Mouse (Mus musculus) heart, embryonic 14.5 days (tissue): ENCODE measurements around the gene Tbx4. TPM values are rescaled to one million over a fixed set of nuclear protein-coding genes. Genes with fewer than 3 reads are reported as not detected.
A peak's percentile ranks its signal among the peaks of the same experiment; 100 is the strongest.

Experiments used
- ATAC-seq: fragments of 200-750 bp; cut with Nextera tagmentation; 2 replicates; pipeline ENCODE4 v1.8.0; 2017; ENCODE audit warnings: low read depth, moderate TSS enrichment; ENCODE audit not compliant: insufficient number of reproducible peaks, insufficient read depth, low FRiP score
- H3K27ac ChIP-seq, 2 experiments: fragments of 200-500 bp in 1 of 2; fragments of 300-500 bp in 1 of 2; sonication (generic) in 1 of 2; replicated peaks in 1 of 2; 2 replicates each; pipeline ENCODE4 v1.5.1; 2012 to 2014; ENCODE audit warnings: low read depth in 2 of 2, low read length in 2 of 2, control low read depth in 1 of 2, mild to moderate bottlenecking in 1 of 2, mixed read lengths in 1 of 2; ENCODE audit not compliant: control insufficient read depth in 1 of 2, insufficient read depth in 1 of 2
- H3K27me3 ChIP-seq: fragments of 300-500 bp; sonication (generic); 2 replicates; pipeline ENCODE4 v1.6.1; 2014; ENCODE audit warnings: mild to moderate bottlenecking, low read length, control low read depth; ENCODE audit not compliant: control insufficient read depth, insufficient read depth
- H3K36me3 ChIP-seq: fragments of 300-500 bp; sonication (generic); 2 replicates; pipeline ENCODE4 v1.6.1; 2014; ENCODE audit warnings: mild to moderate bottlenecking, control low read depth, low read length, mixed read lengths; ENCODE audit not compliant: control insufficient read depth, insufficient read depth
- H3K4me1 ChIP-seq, 2 experiments: fragments of 200-500 bp in 1 of 2; fragments of 300-500 bp in 1 of 2; sonication (generic) in 1 of 2; 2 replicates each; pipeline ENCODE4 v1.6.1; 2012 to 2014; ENCODE audit warnings: low read length in 2 of 2, control low read depth in 1 of 2, mixed read lengths in 1 of 2; ENCODE audit not compliant: control insufficient read depth in 2 of 2, insufficient read depth in 2 of 2
- H3K4me2 ChIP-seq: fragments of 300-500 bp; sonication (generic); 2 replicates; pipeline ENCODE4 v1.6.1; 2014; ENCODE audit warnings: mild to moderate bottlenecking, low read length
- H3K4me3 ChIP-seq, 2 experiments: fragments of 200-500 bp in 1 of 2; fragments of 300-500 bp in 1 of 2; sonication (generic) in 1 of 2; 2 replicates each; pipeline ENCODE4 v1.5.1; 2012 to 2014; ENCODE audit warnings: low read length in 2 of 2, mild to moderate bottlenecking in 2 of 2, control low read depth in 1 of 2, low read depth in 1 of 2, moderate library complexity in 1 of 2; ENCODE audit not compliant: control insufficient read depth in 1 of 2, insufficient read depth in 1 of 2
- H3K9ac ChIP-seq: fragments of 300-500 bp; sonication (generic); 2 replicates; pipeline ENCODE4 v1.6.1; 2014; ENCODE audit warnings: mild to moderate bottlenecking, low read length
- H3K9me3 ChIP-seq: fragments of 300-500 bp; sonication (generic); 2 replicates; pipeline ENCODE4 v1.6.1; 2016; ENCODE audit warnings: low read length, control low read depth; ENCODE audit not compliant: control insufficient read depth
- WGBS: fragments of 180-500 bp; shearing (Covaris S2); extraction: QIAGEN DNeasy Blood & Tissue Kit; methylation state at CpG from one replicate; pipeline ENCODE4 v1.1.7; 2014; 5-methylcytosine and 5-hydroxymethylcytosine counted together
- polyA plus RNA-seq: library from polyadenylated mRNA; unstranded; fragments of >200 nt; fragmentation: Nextera tagmentation; extraction: Ambion mirVana; gene quantifications from 2 replicates; pipeline ENCODE4 v1.2.1, GENCODE M21; 2014

The Tbx4 gene
- polyA plus RNA-seq, 1 experiment from 2014 or later = 0.23 TPM

DNA sequence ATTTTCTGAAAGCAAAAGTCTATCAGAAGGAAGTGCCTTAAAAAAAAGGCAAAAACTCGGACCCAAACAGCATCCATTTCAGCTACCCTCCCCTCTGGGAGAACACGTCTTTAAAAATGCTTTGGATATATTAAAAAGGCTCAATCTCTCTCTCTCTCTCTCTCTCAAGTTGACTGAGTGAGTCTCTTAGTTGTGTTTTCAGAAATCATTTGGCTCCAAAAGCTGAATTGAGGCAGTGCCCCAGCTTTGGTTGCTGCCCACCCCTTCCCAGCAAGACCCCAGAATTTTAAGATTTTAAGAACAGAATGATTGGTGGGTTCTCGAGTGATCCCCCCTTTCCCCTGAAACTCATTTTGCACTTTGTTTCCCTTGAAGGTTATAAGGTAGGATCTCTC is 7.9 kb downstream of the Tbx4 start:
- ATAC-seq = no peak
- Histone ChIP-seq H3K9ac (no peak overlapping the region), H3K9me3 (no peaks in the 10 kb centered on the region), H3K36me3 (no peaks in the 10 kb centered on the region), H3K4me3 (peak overlapping the region in 1 of 2 experiments; percentile 37; a peak in 1 of 4 replicates), H3K4me2 (no peak overlapping the region), H3K27ac (no peak overlapping the region), H3K27me3 (peaks cover 98% of the 10 kb centered on the region), H3K4me1 (peaks cover 7 to 19% of the 10 kb centered on the region in 2 experiments; a peak in 3 of 4 replicates)
- 5% methylated on average over 3 of the region's 3 CpGs for WGBS

DNA sequence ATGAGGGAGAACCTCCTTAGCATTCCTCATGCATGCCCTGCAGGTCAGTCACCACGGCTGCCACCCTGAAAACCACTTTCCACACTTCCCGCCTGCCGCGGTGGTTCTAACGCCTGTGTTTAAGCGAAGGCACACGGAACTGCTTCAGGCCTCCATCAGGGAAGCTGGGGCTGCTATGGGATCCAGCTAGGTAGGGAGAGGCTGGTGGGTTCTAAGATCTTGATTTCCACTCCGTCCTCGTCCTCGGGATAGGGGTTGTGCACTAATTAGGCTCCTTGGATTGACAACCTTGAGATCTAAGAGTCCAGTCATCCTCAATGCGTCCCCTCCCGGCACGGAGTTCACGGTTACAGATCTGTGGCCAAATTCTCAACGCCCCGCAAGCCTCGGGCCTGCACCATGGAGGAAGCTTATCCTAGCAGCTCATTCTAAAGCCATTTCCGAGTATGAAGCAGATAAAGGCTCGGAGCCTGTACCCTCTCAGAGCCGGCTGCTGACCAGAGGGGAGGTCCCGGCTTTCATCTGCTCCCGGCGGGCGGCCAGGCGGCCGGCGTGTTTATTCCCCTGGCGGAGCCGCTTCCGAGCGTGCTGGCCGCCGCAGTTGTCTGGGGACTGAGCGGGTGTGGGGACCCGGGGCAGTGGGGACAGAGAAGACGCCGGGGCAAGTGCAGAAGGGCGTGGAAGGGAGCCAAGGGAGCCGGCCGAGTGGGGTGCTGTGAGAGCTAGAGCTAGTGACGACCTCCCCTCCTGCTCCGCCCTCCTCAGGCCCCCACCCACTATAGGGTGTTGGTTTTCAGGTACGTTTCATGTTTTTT is 8.7 kb downstream of the Tbx4 start:
- under 1% methylated on average over 43 of the region's 43 CpGs for WGBS
- peak overlapping the region; percentile 71 for H3K4me2 ChIP-seq
- peak overlapping the region; percentile 29 to 37 for H3K4me3 ChIP-seq
- no peaks in the 10 kb centered on the region for H3K36me3 ChIP-seq
- peaks cover 7 to 17% of the 10 kb centered on the region in 2 experiments; a peak in 3 of 4 replicates for H3K4me1 ChIP-seq
- no peak for ATAC-seq
- no peaks in the 10 kb centered on the region for H3K9me3 ChIP-seq
- H3K9ac ChIP-seq = peak overlapping the region; percentile 60
- peaks cover 96% of the 10 kb centered on the region for H3K27me3 ChIP-seq
- H3K27ac ChIP-seq = no peak overlapping the region

DNA sequence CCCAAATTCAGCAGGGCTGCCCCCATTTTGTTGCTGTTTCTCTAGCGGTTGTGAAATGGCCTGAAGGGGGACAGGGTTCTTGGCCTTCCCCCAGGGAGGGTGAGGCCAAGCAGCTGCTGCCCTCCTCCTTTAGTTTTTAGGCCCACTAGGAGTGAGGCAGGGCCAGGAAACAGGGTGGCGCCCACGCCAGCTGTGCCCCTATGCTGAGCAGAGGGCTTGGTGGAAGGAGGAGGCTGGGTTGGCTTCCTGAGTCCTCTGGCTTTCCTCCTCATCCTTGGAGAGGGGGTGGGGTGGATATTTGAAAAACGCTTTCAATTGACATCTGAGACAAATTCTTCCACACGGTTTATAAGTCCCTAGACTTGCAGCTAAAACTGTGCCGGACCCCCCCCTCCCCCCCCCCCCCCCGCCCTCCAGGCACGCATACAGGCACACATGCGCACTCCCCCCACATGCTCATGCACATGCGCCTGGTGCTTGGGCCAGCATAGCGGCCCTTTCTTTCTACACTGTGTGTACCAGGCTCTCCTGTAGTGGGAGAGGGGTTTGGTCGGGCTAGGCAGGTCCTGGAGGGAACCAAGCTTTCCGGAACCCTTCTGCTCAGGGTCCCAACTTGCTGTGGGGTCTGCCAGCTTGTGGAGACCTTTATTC is 10.2 kb downstream of the Tbx4 start:
- Histone ChIP-seq H3K27me3 (peaks cover 96% of the 10 kb centered on the region), H3K4me2 (no peak overlapping the region), H3K9ac (no peak overlapping the region), H3K36me3 (no peaks in the 10 kb centered on the region), H3K9me3 (no peaks in the 10 kb centered on the region), H3K4me1 (peaks cover 7 to 12% of the 10 kb centered on the region in 2 experiments; a peak in 3 of 4 replicates), H3K27ac (no peak overlapping the region), H3K4me3 (no peak overlapping the region)
- 46% methylated on average over 10 of the region's 13 CpGs for WGBS
- no peak for ATAC-seq

GRCm38 (mm10) chr11:85900291-85900690 is 14.1 kb downstream of the Tbx4 start:
- H3K27ac ChIP-seq = no peak overlapping the region
- no peaks in the 10 kb centered on the region for H3K36me3 ChIP-seq
- peaks cover 0 to 2% of the 10 kb centered on the region in 2 experiments; a peak in 3 of 4 replicates for H3K4me1 ChIP-seq
- H3K4me2 ChIP-seq = no peak overlapping the region
- peaks cover 68% of the 10 kb centered on the region for H3K27me3 ChIP-seq
- H3K9me3 ChIP-seq = 0 out of 2 replicates have a peak, but pooled peaks cover 4% of the 10 kb centered on the region
- no peak overlapping the region for H3K9ac ChIP-seq
- H3K4me3 ChIP-seq = no peak overlapping the region
- ATAC-seq = no peak

DNA sequence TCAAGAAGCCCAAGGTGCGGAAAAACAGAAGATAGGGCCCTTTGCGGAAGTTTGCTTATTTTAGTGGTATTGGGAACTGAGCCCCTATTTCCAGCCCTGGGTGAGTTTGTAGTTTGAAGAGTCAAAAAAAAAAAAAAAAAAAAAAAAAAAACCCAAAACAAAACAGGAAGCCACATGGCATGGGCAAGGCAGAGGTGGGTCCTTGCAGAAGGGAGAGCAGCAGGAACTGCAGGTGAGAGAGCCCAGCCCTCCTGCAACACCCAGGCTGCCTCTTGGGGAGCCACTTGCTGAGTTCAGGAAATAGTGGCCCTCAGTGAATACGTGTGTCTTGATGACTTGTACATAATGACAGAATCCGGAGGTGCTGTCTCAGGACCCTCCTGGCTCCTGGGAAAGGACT is 23.3 kb downstream of the Tbx4 start:
- 58% methylated on average over 4 of the region's 4 CpGs for WGBS
- Histone ChIP-seq H3K9me3 (no peaks in the 10 kb centered on the region), H3K4me3 (no peak overlapping the region), H3K9ac (no peak overlapping the region), H3K4me1 (peaks cover 14 to 15% of the 10 kb centered on the region in 2 experiments), H3K27ac (0 out of 4 replicates have a peak overlapping the region, but pooled peaks of 1 of the 2 experiments have one; percentile 33), H3K27me3 (no peaks in the 10 kb centered on the region; the same call in 1 of the 2 replicates), H3K4me2 (peak overlapping the region; percentile 35; the same call in 1 of the 2 replicates), H3K36me3 (no peaks in the 10 kb centered on the region)
- ATAC-seq = no peak

GRCm38 (mm10) chr11:85910133-85910532 is 23.9 kb downstream of the Tbx4 start:
- no peaks in the 10 kb centered on the region; the same call in 1 of the 2 replicates for H3K27me3 ChIP-seq
- H3K9ac ChIP-seq = 0 out of 2 replicates have a peak overlapping the region, but pooled peaks have one; percentile 21
- no peak overlapping the region for H3K4me3 ChIP-seq
- ATAC-seq = peak; percentile 42; the same call in 1 of the 2 replicates
- H3K27ac ChIP-seq = peak overlapping the region; percentile 33 to 53; a peak in 3 of 4 replicates
- no peaks in the 10 kb centered on the region for H3K36me3 ChIP-seq
- WGBS = 10% methylated on average over 10 of the region's 10 CpGs
- H3K4me2 ChIP-seq = peak overlapping the region; percentile 35
- H3K9me3 ChIP-seq = no peaks in the 10 kb centered on the region
- H3K4me1 ChIP-seq = peaks cover 14 to 15% of the 10 kb centered on the region in 2 experiments

- no peaks in the 10 kb centered on the region for H3K9me3 ChIP-seq
- no peak overlapping the region for H3K4me3 ChIP-seq
- no peak overlapping the region for H3K27ac ChIP-seq
- H3K4me2 ChIP-seq = no peak overlapping the region
- H3K4me1 ChIP-seq = peaks cover 16 to 22% of the 10 kb centered on the region in 2 experiments
- WGBS = 86% methylated on average over 7 of the region's 7 CpGs
- H3K36me3 ChIP-seq = no peaks in the 10 kb centered on the region
- H3K9ac ChIP-seq = no peak overlapping the region
- peaks cover 8% of the 10 kb centered on the region for H3K27me3 ChIP-seq
- ATAC-seq = no peak
Measured at GRCm38 (mm10) chr11:85913506-85913905, 27.3 kb downstream of the Tbx4 start.
